Mouse (Mus musculus): ENCODE results near the gene D230025D16Rik. TPM values are rescaled to one million over a fixed set of nuclear protein-coding genes. Genes with fewer than 3 reads are reported as not detected.

The D230025D16Rik gene
- polyA plus RNA-seq, 1 experiment from 2014 or later: 24.0 TPM

DNA sequence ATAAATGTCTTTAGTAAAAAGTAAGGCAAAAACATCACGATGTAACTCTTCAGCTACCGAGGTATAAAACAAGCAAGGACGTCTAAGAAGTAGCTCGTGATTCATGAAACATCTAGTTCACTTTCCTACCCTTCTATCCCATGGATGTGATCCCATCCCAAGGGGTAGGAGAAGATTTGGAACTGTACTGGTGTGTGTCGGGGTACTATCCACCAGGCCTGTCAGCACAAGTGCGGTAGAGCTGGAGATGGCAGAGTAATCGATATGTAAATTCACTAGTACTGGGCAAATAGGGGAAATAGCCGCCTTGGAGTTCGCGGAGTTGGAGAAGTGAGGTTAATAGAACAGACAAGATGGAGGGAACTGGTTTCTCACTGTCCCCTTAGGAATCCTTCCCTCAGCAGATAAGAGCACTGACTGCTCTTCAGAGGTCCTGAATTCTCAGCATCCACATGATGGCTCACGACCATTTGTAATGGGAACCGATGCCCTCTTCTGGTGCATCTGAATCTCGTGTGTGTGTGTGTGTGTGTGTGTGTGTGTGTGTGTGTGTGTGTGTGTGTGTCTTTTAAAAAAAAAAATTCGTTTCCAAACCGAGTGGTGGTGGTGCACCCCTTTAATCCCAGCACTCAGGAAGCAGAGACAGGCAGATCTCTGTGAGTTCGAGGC lies 38.4 kb downstream of the D230025D16Rik start:
- ATAC-seq (replicated peaks; ENCODE audit: low FRiP score): no peak
- 43% methylated on average over 16 of the region's 16 CpGs for WGBS

GRCm38 (mm10) chr8:105264024-105264982 lies 39.4 kb downstream of the D230025D16Rik start, which contains the start of the genes Tradd and Fbxl8:
Tradd (minus strand) TSS chr8:105264609.
Fbxl8 (plus strand) TSS chr8:105264648.
- H3K36me3 ChIP-seq (ENCODE audit: control insufficient read depth, insufficient read depth, low read length): no peaks in the 10 kb centered on the region
- WGBS: 2% methylated on average over 54 of the region's 54 CpGs
- ATAC-seq (replicated peaks; ENCODE audit: low FRiP score) (peak; percentile 80), DNase-seq (ENCODE audit: low spot score) (peak; percentile 78)
- peaks cover 49% of the 10 kb centered on the region for H3K27me3 ChIP-seq (replicated peaks; ENCODE audit: control insufficient read depth, insufficient read depth, low read length)
- peaks cover 34% of the 10 kb centered on the region for H3K4me1 ChIP-seq (replicated peaks; ENCODE audit: control insufficient read depth, insufficient read depth, low read length)
- peak within 1 kb of the TSS; percentile 64 for H3K4me3 ChIP-seq (ENCODE audit: low read depth, low read length)
- peak within 1 kb of the TSS; percentile 81 for H3K4me2 ChIP-seq
- peaks cover 6% of the 10 kb centered on the region; the same call in 1 of the 2 replicates for H3K9me3 ChIP-seq (ENCODE audit: control insufficient read depth, low read length)
- H3K27ac ChIP-seq (ENCODE audit: low read depth, low read length): no peak within 1 kb of the TSS
- peak within 1 kb of the TSS; percentile 75 for H3K9ac ChIP-seq (ENCODE audit: low read depth, low read length)

More for the DNA sequence above, 38.4 kb downstream of the D230025D16Rik start:
- no peak for DNase-seq (ENCODE audit: low spot score)
- peak overlapping the region; percentile 64 for H3K4me3 ChIP-seq (ENCODE audit: low read depth, low read length)
- H3K9me3 ChIP-seq (ENCODE audit: control insufficient read depth, low read length): peaks cover 6% of the 10 kb centered on the region; the same call in 1 of the 2 replicates
- H3K9ac ChIP-seq (ENCODE audit: low read depth, low read length): no peak overlapping the region; the same call in 1 of the 2 replicates
- no peaks in the 10 kb centered on the region for H3K36me3 ChIP-seq (ENCODE audit: control insufficient read depth, insufficient read depth, low read length)
- peaks cover 49% of the 10 kb centered on the region for H3K27me3 ChIP-seq (replicated peaks; ENCODE audit: control insufficient read depth, insufficient read depth, low read length)
- peak overlapping the region; percentile 81 for H3K4me2 ChIP-seq
- peaks cover 32% of the 10 kb centered on the region for H3K4me1 ChIP-seq (replicated peaks; ENCODE audit: control insufficient read depth, insufficient read depth, low read length)
- no peak overlapping the region for H3K27ac ChIP-seq (ENCODE audit: low read depth, low read length)

GRCm38 (mm10) chr8:105265128-105265527 lies 40.2 kb downstream of the D230025D16Rik start:
- Histone ChIP-seq H3K4me1 (replicated peaks; ENCODE audit: control insufficient read depth, insufficient read depth, low read length) (peaks cover 35% of the 10 kb centered on the region), H3K9ac (ENCODE audit: low read depth, low read length) (peak overlapping the region; percentile 75), H3K36me3 (ENCODE audit: control insufficient read depth, insufficient read depth, low read length) (no peaks in the 10 kb centered on the region), H3K4me2 (peak overlapping the region; percentile 81), H3K27me3 (replicated peaks; ENCODE audit: control insufficient read depth, insufficient read depth, low read length) (peaks cover 49% of the 10 kb centered on the region), H3K9me3 (ENCODE audit: control insufficient read depth, low read length) (peaks cover 6% of the 10 kb centered on the region; the same call in 1 of the 2 replicates), H3K4me3 (ENCODE audit: low read depth, low read length) (peak overlapping the region; percentile 64), H3K27ac (ENCODE audit: low read depth, low read length) (no peak overlapping the region)
- WGBS: 13% methylated on average over 10 of the region's 10 CpGs
- ATAC-seq (replicated peaks; ENCODE audit: low FRiP score): 0 out of 2 replicates have a peak, but pooled peaks have one; percentile 24
- no peak for DNase-seq (ENCODE audit: low spot score)

- Histone ChIP-seq H3K27me3 (replicated peaks; ENCODE audit: control insufficient read depth, insufficient read depth, low read length) (peaks cover 62% of the 10 kb centered on the region), H3K4me1 (replicated peaks; ENCODE audit: control insufficient read depth, insufficient read depth, low read length) (peaks cover 35% of the 10 kb centered on the region), H3K4me2 (no peak overlapping the region), H3K27ac (ENCODE audit: low read depth, low read length) (no peak overlapping the region), H3K4me3 (ENCODE audit: low read depth, low read length) (no peak overlapping the region), H3K9ac (ENCODE audit: low read depth, low read length) (no peak overlapping the region), H3K36me3 (ENCODE audit: control insufficient read depth, insufficient read depth, low read length) (no peaks in the 10 kb centered on the region), H3K9me3 (ENCODE audit: control insufficient read depth, low read length) (peaks cover 6% of the 10 kb centered on the region; the same call in 1 of the 2 replicates)
- ATAC-seq (replicated peaks; ENCODE audit: low FRiP score) (no peak), DNase-seq (ENCODE audit: low spot score) (no peak)
- 19% methylated on average over 13 of the region's 13 CpGs for WGBS
These were observed 41.8 kb downstream of the D230025D16Rik start for GRCm38 (mm10) chr8:105266775-105267174.

GRCm38 (mm10) chr8:105268342-105269074 lies 43.6 kb downstream of the D230025D16Rik start:
- H3K27me3 ChIP-seq (replicated peaks; ENCODE audit: control insufficient read depth, insufficient read depth, low read length): peaks cover 79% of the 10 kb centered on the region
- ATAC-seq (replicated peaks; ENCODE audit: low FRiP score) (peak; percentile 3; the same call in 1 of the 2 replicates), DNase-seq (ENCODE audit: low spot score) (peak; percentile 65)
- peak overlapping the region; percentile 73 for H3K4me2 ChIP-seq
- no peak overlapping the region for H3K27ac ChIP-seq (ENCODE audit: low read depth, low read length)
- no peaks in the 10 kb centered on the region for H3K36me3 ChIP-seq (ENCODE audit: control insufficient read depth, insufficient read depth, low read length)
- H3K9me3 ChIP-seq (ENCODE audit: control insufficient read depth, low read length): peaks cover 6% of the 10 kb centered on the region; the same call in 1 of the 2 replicates
- 4% methylated on average over 65 of the region's 65 CpGs for WGBS
- H3K4me3 ChIP-seq (ENCODE audit: low read depth, low read length): peak overlapping the region; percentile 45
- H3K4me1 ChIP-seq (replicated peaks; ENCODE audit: control insufficient read depth, insufficient read depth, low read length): peaks cover 32% of the 10 kb centered on the region
- H3K9ac ChIP-seq (ENCODE audit: low read depth, low read length): peak overlapping the region; percentile 28

DNA sequence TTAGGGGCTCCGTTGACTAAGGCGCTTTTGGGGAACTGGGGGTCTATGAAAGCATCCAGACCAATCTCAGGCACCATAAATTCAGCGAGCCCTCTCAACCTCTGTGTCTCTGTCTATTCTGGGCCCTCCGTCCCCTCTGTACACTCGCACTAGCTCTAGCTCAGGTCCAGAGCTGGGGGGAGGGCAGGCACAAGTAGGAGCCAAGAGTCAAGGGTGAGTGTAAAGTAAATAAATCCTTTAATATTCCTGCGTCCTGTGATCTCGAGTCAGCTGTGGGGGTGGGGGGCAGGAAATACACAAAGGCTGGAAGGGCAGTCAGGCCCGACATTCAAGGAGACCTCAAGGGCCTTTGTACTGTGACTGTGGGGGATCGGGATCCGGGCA lies 44.1 kb downstream of the D230025D16Rik start:
- Histone ChIP-seq H3K4me3 (ENCODE audit: low read depth, low read length) (peak overlapping the region; percentile 45), H3K9me3 (ENCODE audit: control insufficient read depth, low read length) (peaks cover 6% of the 10 kb centered on the region; the same call in 1 of the 2 replicates), H3K4me2 (peak overlapping the region; percentile 73), H3K4me1 (replicated peaks; ENCODE audit: control insufficient read depth, insufficient read depth, low read length) (peaks cover 30% of the 10 kb centered on the region), H3K9ac (ENCODE audit: low read depth, low read length) (no peak overlapping the region), H3K27ac (ENCODE audit: low read depth, low read length) (no peak overlapping the region), H3K27me3 (replicated peaks; ENCODE audit: control insufficient read depth, insufficient read depth, low read length) (peaks cover 83% of the 10 kb centered on the region), H3K36me3 (ENCODE audit: control insufficient read depth, insufficient read depth, low read length) (no peaks in the 10 kb centered on the region)
- 6% methylated on average over 10 of the region's 10 CpGs for WGBS
- DNase-seq (ENCODE audit: low spot score): no peak
- no peak for ATAC-seq (replicated peaks; ENCODE audit: low FRiP score)

GRCm38 (mm10) chr8:105269461-105269947 lies 44.6 kb downstream of the D230025D16Rik start, which contains the start of gene Hsf4:
Hsf4 (plus strand) TSS chr8:105269801.
- no peaks in the 10 kb centered on the region for H3K36me3 ChIP-seq (ENCODE audit: control insufficient read depth, insufficient read depth, low read length)
- H3K9me3 ChIP-seq (ENCODE audit: control insufficient read depth, low read length): peaks cover 6% of the 10 kb centered on the region; the same call in 1 of the 2 replicates
- H3K27me3 ChIP-seq (replicated peaks; ENCODE audit: control insufficient read depth, insufficient read depth, low read length): peaks cover 87% of the 10 kb centered on the region
- DNase-seq (ENCODE audit: low spot score): no peak
- 0 out of 2 replicates have a peak, but pooled peaks have one; percentile 22 for ATAC-seq (replicated peaks; ENCODE audit: low FRiP score)
- peaks cover 30% of the 10 kb centered on the region for H3K4me1 ChIP-seq (replicated peaks; ENCODE audit: control insufficient read depth, insufficient read depth, low read length)
- 2% methylated on average over 42 of the region's 42 CpGs for WGBS
- H3K4me2 ChIP-seq: peak within 1 kb of the TSS; percentile 73
- peak within 1 kb of the TSS; percentile 45 for H3K4me3 ChIP-seq (ENCODE audit: low read depth, low read length)
- H3K9ac ChIP-seq (ENCODE audit: low read depth, low read length): no peak within 1 kb of the TSS; the same call in 1 of the 2 replicates
- no peak within 1 kb of the TSS for H3K27ac ChIP-seq (ENCODE audit: low read depth, low read length)
